Mouse (Mus musculus): Measurements from ENCODE around the gene Slc9a3. TPM values are rescaled to one million over a fixed set of nuclear protein-coding genes. Genes with fewer than 3 reads are reported as not detected.

Gene Slc9a3
- polyA plus RNA-seq, 1 experiment = 0.96 TPM

GRCm38 (mm10) chr13:74104417-74104816 is 16.8 kb upstream of the Slc9a3 start:
- no peak overlapping the region for H3K4me3 ChIP-seq (replicated peaks; ENCODE audit: extremely low read depth, low read depth, low read length)
- no peak for DNase-seq
- WGBS = 82% methylated on average over 7 of the region's 7 CpGs

GRCm38 (mm10) chr13:74107410-74107809 is 13.8 kb upstream of the Slc9a3 start:
- Histone ChIP-seq H3K4me1 (ENCODE audit: control insufficient read depth, insufficient read depth, low read length) (no peaks in the 10 kb centered on the region), H3K4me3 (replicated peaks; ENCODE audit: extremely low read depth, low read depth, low read length) (no peak overlapping the region)
- WGBS = 81% methylated on average over 2 of the region's 2 CpGs
- no peak for DNase-seq
- TF ChIP-seq POLR2A (IDR thresholded peaks at IDR 0.05; ENCODE audit: borderline replicate concordance, extremely low read depth, low read depth, low read length) = no peak
- no peak for TF ChIP-seq CTCF (IDR thresholded peaks at IDR 0.05; ENCODE audit: insufficient read depth, low read length)

More at GRCm38 (mm10) chr13:74104417-74104816, 16.8 kb upstream of the Slc9a3 start:
- TF ChIP-seq POLR2A (IDR thresholded peaks at IDR 0.05; ENCODE audit: borderline replicate concordance, extremely low read depth, low read depth, low read length) (no peak), CTCF (IDR thresholded peaks at IDR 0.05; ENCODE audit: insufficient read depth, low read length) (no peak)
- no peaks in the 10 kb centered on the region for H3K4me1 ChIP-seq (ENCODE audit: control insufficient read depth, insufficient read depth, low read length)

- Histone ChIP-seq H3K4me1 (ENCODE audit: control insufficient read depth, insufficient read depth, low read length) (no peaks in the 10 kb centered on the region), H3K4me3 (replicated peaks; ENCODE audit: extremely low read depth, low read depth, low read length) (no peak overlapping the region)
- 85% methylated on average over 4 of the region's 4 CpGs for WGBS
- DNase-seq = no peak
- TF ChIP-seq POLR2A (IDR thresholded peaks at IDR 0.05; ENCODE audit: borderline replicate concordance, extremely low read depth, low read depth, low read length) (no peak), CTCF (IDR thresholded peaks at IDR 0.05; ENCODE audit: insufficient read depth, low read length) (no peak)
Observed at GRCm38 (mm10) chr13:74112593-74112992, 8.7 kb upstream of the Slc9a3 start.

GRCm38 (mm10) chr13:74113626-74114191 is 7.5 kb upstream of the Slc9a3 start:
- DNase-seq = no peak
- no peak for TF ChIP-seq CTCF (IDR thresholded peaks at IDR 0.05; ENCODE audit: insufficient read depth, low read length)
- no peak for TF ChIP-seq POLR2A (IDR thresholded peaks at IDR 0.05; ENCODE audit: borderline replicate concordance, extremely low read depth, low read depth, low read length)
- Histone ChIP-seq H3K4me1 (ENCODE audit: control insufficient read depth, insufficient read depth, low read length) (no peaks in the 10 kb centered on the region), H3K4me3 (replicated peaks; ENCODE audit: extremely low read depth, low read depth, low read length) (no peak overlapping the region)
- 66% methylated on average over 6 of the region's 6 CpGs for WGBS

- no peak for DNase-seq
- no peak overlapping the region for H3K4me3 ChIP-seq (replicated peaks; ENCODE audit: extremely low read depth, low read depth, low read length)
- TF ChIP-seq CTCF (IDR thresholded peaks at IDR 0.05; ENCODE audit: insufficient read depth, low read length) = no peak
- TF ChIP-seq POLR2A (IDR thresholded peaks at IDR 0.05; ENCODE audit: borderline replicate concordance, extremely low read depth, low read depth, low read length) = no peak
- H3K4me1 ChIP-seq (ENCODE audit: control insufficient read depth, insufficient read depth, low read length) = no peaks in the 10 kb centered on the region
- WGBS = 40% methylated on average over 14 of the region's 14 CpGs
Observed at GRCm38 (mm10) chr13:74121795-74122330, 606 bp downstream of the Slc9a3 start.

- 66% methylated on average over 3 of the region's 3 CpGs for WGBS
- no peak overlapping the region for H3K4me3 ChIP-seq (replicated peaks; ENCODE audit: extremely low read depth, low read depth, low read length)
- no peak for TF ChIP-seq CTCF (IDR thresholded peaks at IDR 0.05; ENCODE audit: insufficient read depth, low read length)
- TF ChIP-seq POLR2A (IDR thresholded peaks at IDR 0.05; ENCODE audit: borderline replicate concordance, extremely low read depth, low read depth, low read length) = no peak
- H3K4me1 ChIP-seq (ENCODE audit: control insufficient read depth, insufficient read depth, low read length) = no peaks in the 10 kb centered on the region
- DNase-seq = no peak
Observed at GRCm38 (mm10) chr13:74122632-74123031, 1.4 kb downstream of the Slc9a3 start.

GRCm38 (mm10) chr13:74127571-74127970 is 6.3 kb downstream of the Slc9a3 start:
- Histone ChIP-seq H3K4me1 (ENCODE audit: control insufficient read depth, insufficient read depth, low read length) (no peaks in the 10 kb centered on the region), H3K4me3 (replicated peaks; ENCODE audit: extremely low read depth, low read depth, low read length) (no peak overlapping the region)
- no peak for DNase-seq
- TF ChIP-seq CTCF (IDR thresholded peaks at IDR 0.05; ENCODE audit: insufficient read depth, low read length) = no peak
- TF ChIP-seq POLR2A (IDR thresholded peaks at IDR 0.05; ENCODE audit: borderline replicate concordance, extremely low read depth, low read depth, low read length) = no peak
- 76% methylated on average over 7 of the region's 7 CpGs for WGBS

- 89% methylated on average over 6 of the region's 6 CpGs for WGBS
- no peak for DNase-seq
- H3K4me1 ChIP-seq (ENCODE audit: control insufficient read depth, insufficient read depth, low read length) = no peaks in the 10 kb centered on the region
- H3K4me3 ChIP-seq (replicated peaks; ENCODE audit: extremely low read depth, low read depth, low read length) = no peak overlapping the region
- no peak for TF ChIP-seq CTCF (IDR thresholded peaks at IDR 0.05; ENCODE audit: insufficient read depth, low read length)
- no peak for TF ChIP-seq POLR2A (IDR thresholded peaks at IDR 0.05; ENCODE audit: borderline replicate concordance, extremely low read depth, low read depth, low read length)
Observed at GRCm38 (mm10) chr13:74129909-74130308, 8.7 kb downstream of the Slc9a3 start.

GRCm38 (mm10) chr13:74138906-74139647 is 17.8 kb downstream of the Slc9a3 start:
- H3K4me1 ChIP-seq (ENCODE audit: control insufficient read depth, insufficient read depth, low read length) = no peaks in the 10 kb centered on the region
- no peak overlapping the region for H3K4me3 ChIP-seq (replicated peaks; ENCODE audit: extremely low read depth, low read depth, low read length)
- TF ChIP-seq POLR2A (IDR thresholded peaks at IDR 0.05; ENCODE audit: borderline replicate concordance, extremely low read depth, low read depth, low read length) (no peak), CTCF (IDR thresholded peaks at IDR 0.05; ENCODE audit: insufficient read depth, low read length) (no peak)
- WGBS = 80% methylated on average over 7 of the region's 7 CpGs
- no peak for DNase-seq

- no peaks in the 10 kb centered on the region for H3K4me1 ChIP-seq (ENCODE audit: control insufficient read depth, insufficient read depth, low read length)
- WGBS = 91% methylated on average over 6 of the region's 6 CpGs
- no peak for DNase-seq
- no peak overlapping the region for H3K4me3 ChIP-seq (replicated peaks; ENCODE audit: extremely low read depth, low read depth, low read length)
- TF ChIP-seq POLR2A (IDR thresholded peaks at IDR 0.05; ENCODE audit: borderline replicate concordance, extremely low read depth, low read depth, low read length) (no peak), CTCF (IDR thresholded peaks at IDR 0.05; ENCODE audit: insufficient read depth, low read length) (no peak)
Observed at GRCm38 (mm10) chr13:74140793-74141192, 19.5 kb downstream of the Slc9a3 start.
